Mouse (Mus musculus) neural tube, embryonic 14.5 days (tissue): ENCODE measurements at regions not wholly inside any gene's neighbourhood (a gene's known extent, or its start where the extent isn't known, plus 50 kb on each side); places are given as distances from the start of the nearest gene placed in this dataset.
"Not testable (repeated sequence)": the region's sequence is repeated elsewhere in the genome, so short reads cannot be mapped to it uniquely, and the experiment has no call there.

ENCODE experiments used
- ATAC-seq: fragments of 200-750 bp; cut with Nextera tagmentation; 2 replicates; pipeline ENCODE4 v1.8.0; 2017; ENCODE audit warnings: low read depth, mild to moderate bottlenecking, moderate TSS enrichment, moderate library complexity
- H3K27ac ChIP-seq: fragments of 300-500 bp; sonication (generic); 2 replicates; pipeline ENCODE4 v1.5.1; 2014; ENCODE audit warnings: low read depth, mild to moderate bottlenecking, control low read depth, low read length, moderate library complexity, mixed read lengths
- H3K27me3 ChIP-seq: fragments of 300-500 bp; sonication (generic); 2 replicates; pipeline ENCODE4 v1.6.1; 2014; ENCODE audit warnings: low read length; ENCODE audit not compliant: control insufficient read depth, insufficient read depth
- H3K36me3 ChIP-seq: fragments of 300-500 bp; sonication (generic); 2 replicates; pipeline ENCODE4 v1.6.1; 2014; ENCODE audit warnings: low read length, mixed read lengths; ENCODE audit not compliant: control insufficient read depth, insufficient read depth
- H3K4me1 ChIP-seq: fragments of 300-500 bp; sonication (generic); 2 replicates; pipeline ENCODE4 v1.6.1; 2014; ENCODE audit warnings: low read length; ENCODE audit not compliant: control insufficient read depth, insufficient read depth
- H3K4me2 ChIP-seq: fragments of 300-500 bp; sonication (generic); 2 replicates; pipeline ENCODE4 v1.6.1; 2014; ENCODE audit warnings: mild to moderate bottlenecking, low read depth, low read length, control low read depth
- H3K4me3 ChIP-seq: fragments of 300-500 bp; sonication (generic); 2 replicates; pipeline ENCODE4 v1.5.1; 2014; ENCODE audit warnings: low read depth, low read length, control low read depth, mixed read lengths
- H3K9ac ChIP-seq: fragments of 300-500 bp; sonication (generic); replicated peaks from 2 replicates; pipeline ENCODE4 v1.6.1; 2014; ENCODE audit warnings: low read depth, mild to moderate bottlenecking, control low read depth, low read length, mixed read lengths
- H3K9me3 ChIP-seq: fragments of 300-500 bp; sonication (generic); 2 replicates; pipeline ENCODE4 v1.6.1; 2016; ENCODE audit warnings: low read length; ENCODE audit not compliant: control insufficient read depth
- WGBS: fragments of 180-500 bp; shearing (Covaris S2); extraction: QIAGEN DNeasy Blood & Tissue Kit; methylation state at CpG from one replicate; pipeline ENCODE4 v1.1.7; 2014; 5-methylcytosine and 5-hydroxymethylcytosine counted together

DNA sequence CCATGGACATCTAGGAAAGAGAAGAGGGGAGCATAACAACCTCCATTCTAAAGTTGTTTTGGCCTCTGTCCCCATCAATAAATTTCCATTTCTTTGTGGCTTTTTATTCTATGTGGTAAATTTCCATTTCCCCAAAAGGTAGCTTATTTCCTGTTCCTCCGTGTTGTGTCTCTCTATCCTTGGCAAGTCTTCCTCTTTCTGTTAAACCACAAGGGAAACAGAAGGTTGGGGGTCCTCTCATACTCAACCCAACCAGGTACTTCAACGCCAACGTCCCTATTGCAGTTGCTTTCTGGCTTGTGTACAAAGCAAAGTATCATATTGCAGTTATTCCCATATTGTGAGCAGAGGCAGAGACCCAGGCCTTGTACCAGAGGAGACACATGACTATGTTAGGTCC lies 434.7 kb upstream of the Pdcd1 start:
- Histone ChIP-seq H3K4me3 (no peak overlapping the region), H3K9me3 (no peaks in the 10 kb centered on the region), H3K27ac (no peak overlapping the region), H3K9ac (no peak overlapping the region), H3K27me3 (no peaks in the 10 kb centered on the region), H3K4me1 (no peaks in the 10 kb centered on the region), H3K36me3 (no peaks in the 10 kb centered on the region), H3K4me2 (no peak overlapping the region)
- ATAC-seq: no peak
- 92% methylated on average over 3 of the region's 3 CpGs for WGBS

DNA sequence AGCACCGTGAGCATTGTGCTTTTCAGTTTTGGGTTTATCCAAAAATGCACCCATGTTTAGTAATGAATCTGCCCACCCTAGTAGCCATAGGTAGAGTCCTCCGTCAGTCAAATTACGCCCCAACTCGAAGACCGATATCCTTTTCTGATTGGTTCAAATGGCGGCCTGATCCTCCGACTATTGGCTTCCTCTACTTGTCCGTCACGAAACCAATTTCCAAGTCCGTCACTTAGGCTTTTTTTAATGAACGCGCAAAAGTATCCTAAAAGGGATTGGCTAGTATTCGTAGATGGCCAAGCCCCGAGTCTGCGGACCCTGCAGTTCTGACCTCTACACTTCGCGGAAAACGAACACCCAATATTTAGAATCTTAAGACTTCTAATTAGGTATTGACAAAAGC lies 417.5 kb upstream of the Pdcd1 start:
- WGBS: 96% methylated on average over 18 of the region's 18 CpGs
- H3K27ac ChIP-seq, H3K4me3 ChIP-seq, H3K9ac ChIP-seq, H3K4me2 ChIP-seq, H3K36me3 ChIP-seq, H3K4me1 ChIP-seq, H3K27me3 ChIP-seq, H3K9me3 ChIP-seq: not testable (repeated sequence)
- peak; percentile 95 for ATAC-seq

DNA sequence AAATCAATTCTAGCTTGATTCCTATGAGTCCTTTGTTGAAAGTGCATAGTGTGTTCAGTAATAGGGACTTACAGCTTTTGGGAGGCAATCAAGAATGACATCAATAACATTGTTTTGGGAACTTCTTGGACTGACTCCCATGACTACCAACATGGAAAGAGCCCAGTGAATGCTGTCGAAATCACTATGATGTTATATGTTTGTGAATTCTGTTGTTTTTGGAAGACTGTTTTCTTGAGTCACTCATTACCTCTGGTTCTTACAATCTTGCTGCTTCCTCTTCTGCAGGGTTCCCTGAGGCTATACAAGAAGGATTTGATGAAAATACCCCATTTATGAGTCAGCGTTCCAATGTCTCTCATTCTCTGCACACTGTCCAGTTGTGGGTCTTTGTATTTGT lies 371.4 kb upstream of the Pdcd1 start:
- no peak overlapping the region for H3K4me2 ChIP-seq
- H3K36me3 ChIP-seq: no peaks in the 10 kb centered on the region
- no peak overlapping the region for H3K4me3 ChIP-seq
- H3K4me1 ChIP-seq: no peaks in the 10 kb centered on the region
- no peaks in the 10 kb centered on the region for H3K9me3 ChIP-seq
- H3K9ac ChIP-seq: no peak overlapping the region
- H3K27me3 ChIP-seq: no peaks in the 10 kb centered on the region
- no peak for ATAC-seq
- H3K27ac ChIP-seq: no peak overlapping the region
- 95% methylated on average over 2 of the region's 2 CpGs for WGBS

DNA sequence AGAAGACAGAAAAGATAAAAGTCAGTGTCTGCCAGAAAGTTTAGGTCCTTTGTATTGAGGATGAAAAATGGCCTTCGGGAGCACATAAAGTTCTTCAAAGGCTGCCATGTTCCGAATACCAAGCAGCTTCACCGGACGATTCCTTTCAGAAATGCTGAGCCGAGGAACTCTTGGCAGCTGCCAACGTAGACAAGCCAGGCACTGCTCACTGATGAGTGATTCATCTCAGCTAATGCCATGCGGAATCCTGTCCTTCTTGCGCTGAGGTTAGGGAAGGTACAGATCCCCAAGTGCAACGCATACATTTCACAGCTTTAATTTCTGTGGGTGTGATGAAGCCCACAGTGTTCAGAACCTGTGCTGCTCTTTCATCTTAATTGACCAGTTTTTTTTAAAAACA lies 360.7 kb upstream of the Pdcd1 start:
- Histone ChIP-seq H3K4me3 (no peak overlapping the region), H3K9me3 (no peaks in the 10 kb centered on the region), H3K36me3 (no peaks in the 10 kb centered on the region), H3K4me2 (peak overlapping the region; percentile 19; the same call in 1 of the 2 replicates), H3K27ac (no peak overlapping the region), H3K4me1 (peaks cover 3% of the 10 kb centered on the region; the same call in 1 of the 2 replicates), H3K27me3 (no peaks in the 10 kb centered on the region), H3K9ac (no peak overlapping the region)
- 12% methylated on average over 9 of the region's 9 CpGs for WGBS
- ATAC-seq: peak; percentile 76

DNA sequence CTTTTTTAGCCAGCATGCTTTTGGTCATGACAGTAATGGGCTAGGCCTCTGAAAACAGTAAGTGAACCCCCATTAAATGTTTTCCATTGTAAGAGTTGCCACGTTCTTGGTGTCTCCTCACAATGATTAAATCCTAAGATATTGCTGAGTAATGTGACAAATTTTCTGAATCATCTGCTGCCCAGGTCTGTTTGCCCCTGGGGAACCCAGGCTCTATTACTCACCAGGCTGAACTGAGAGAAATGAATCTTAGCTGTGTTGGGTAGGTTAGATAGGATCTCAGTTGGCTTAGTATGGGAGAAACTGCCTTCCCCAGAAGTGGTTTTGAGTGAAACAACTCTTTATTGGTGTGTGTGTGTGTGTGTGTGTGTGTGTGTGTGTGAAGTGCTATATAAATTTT lies 314.3 kb upstream of the Pdcd1 start:
- ATAC-seq: no peak
- Histone ChIP-seq H3K4me1 (no peaks in the 10 kb centered on the region), H3K9ac (no peak overlapping the region), H3K27me3 (no peaks in the 10 kb centered on the region), H3K27ac (no peak overlapping the region), H3K4me3 (no peak overlapping the region), H3K36me3 (no peaks in the 10 kb centered on the region), H3K4me2 (no peak overlapping the region), H3K9me3 (no peaks in the 10 kb centered on the region)
- WGBS: 94% methylated on average over 1 of the region's 1 CpGs

DNA sequence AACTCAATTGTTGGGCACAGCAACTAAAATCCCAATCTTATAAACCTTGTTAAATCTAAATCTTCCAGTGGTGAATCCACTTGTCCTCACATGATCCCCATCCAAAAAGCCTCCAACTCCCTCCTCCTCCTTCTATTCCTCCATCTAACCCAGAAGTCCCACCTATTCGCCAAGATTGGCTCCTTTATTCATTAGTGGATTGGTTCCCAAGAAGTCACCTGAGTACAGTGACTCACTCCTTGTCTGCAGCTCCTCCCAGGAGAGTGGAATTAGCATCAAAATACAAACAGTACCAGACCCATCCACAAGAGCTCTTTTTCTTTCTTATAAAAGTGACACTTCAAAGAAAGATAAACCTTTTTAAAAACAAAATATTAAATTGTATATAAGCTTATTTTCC lies 304.6 kb upstream of the Pdcd1 start:
- no peaks in the 10 kb centered on the region for H3K27me3 ChIP-seq
- H3K9ac ChIP-seq: no peak overlapping the region
- no peaks in the 10 kb centered on the region for H3K4me1 ChIP-seq
- no peak for ATAC-seq
- 75% methylated on average over 1 of the region's 1 CpGs for WGBS
- H3K9me3 ChIP-seq: no peaks in the 10 kb centered on the region
- H3K27ac ChIP-seq: no peak overlapping the region
- no peaks in the 10 kb centered on the region for H3K36me3 ChIP-seq
- H3K4me3 ChIP-seq: no peak overlapping the region
- H3K4me2 ChIP-seq: no peak overlapping the region

DNA sequence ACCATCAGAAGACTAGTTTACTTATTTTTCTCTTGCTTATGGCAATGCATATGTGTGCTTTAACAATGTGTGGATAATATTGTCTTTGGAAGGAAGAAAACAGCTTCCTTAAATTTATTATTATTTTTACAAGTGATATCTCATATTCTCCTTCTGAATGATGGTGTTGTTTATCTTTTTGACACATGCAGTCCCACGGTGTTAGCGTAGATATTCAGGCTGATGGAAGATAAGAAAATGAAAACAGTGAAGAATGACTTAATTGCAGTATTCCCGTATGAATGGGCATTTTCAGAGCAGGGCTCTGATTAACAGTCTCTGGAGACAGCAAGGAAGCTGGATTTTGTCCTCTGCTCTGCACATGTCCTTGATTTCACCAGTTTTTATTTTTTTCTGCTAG lies 303.5 kb upstream of the Pdcd1 start:
- ATAC-seq: no peak
- H3K27ac ChIP-seq: no peak overlapping the region
- no peak overlapping the region for H3K4me3 ChIP-seq
- no peaks in the 10 kb centered on the region for H3K36me3 ChIP-seq
- H3K4me2 ChIP-seq: no peak overlapping the region
- H3K9ac ChIP-seq: no peak overlapping the region
- H3K27me3 ChIP-seq: no peaks in the 10 kb centered on the region
- H3K9me3 ChIP-seq: no peaks in the 10 kb centered on the region
- no peaks in the 10 kb centered on the region for H3K4me1 ChIP-seq
- WGBS: 60% methylated on average over 3 of the region's 3 CpGs

DNA sequence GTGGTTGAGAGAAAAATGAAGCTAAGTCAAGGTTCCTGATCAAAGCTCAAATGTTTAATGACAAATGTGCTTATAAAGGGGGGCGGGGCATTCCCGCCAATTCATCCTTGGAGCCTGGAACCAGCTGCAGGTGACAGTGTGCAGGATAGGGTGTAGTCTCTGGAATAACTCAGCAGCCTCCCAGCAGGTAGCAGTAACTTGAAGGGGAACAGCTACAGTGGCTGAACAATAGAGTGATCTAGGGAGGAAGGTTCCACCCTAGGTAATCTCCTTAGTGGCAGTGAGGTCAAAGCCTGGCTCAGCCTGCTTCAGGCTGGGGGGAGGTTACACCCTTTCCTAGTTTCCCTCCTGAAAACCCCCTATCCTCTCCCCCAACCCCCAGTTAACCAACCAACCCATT lies 290.2 kb upstream of the Pdcd1 start:
- Histone ChIP-seq H3K27me3 (no peaks in the 10 kb centered on the region), H3K4me2 (no peak overlapping the region), H3K9me3 (no peaks in the 10 kb centered on the region), H3K4me3 (no peak overlapping the region), H3K9ac (no peak overlapping the region), H3K4me1 (no peaks in the 10 kb centered on the region), H3K36me3 (no peaks in the 10 kb centered on the region), H3K27ac (no peak overlapping the region)
- WGBS: 94% methylated on average over 2 of the region's 2 CpGs
- no peak for ATAC-seq

DNA sequence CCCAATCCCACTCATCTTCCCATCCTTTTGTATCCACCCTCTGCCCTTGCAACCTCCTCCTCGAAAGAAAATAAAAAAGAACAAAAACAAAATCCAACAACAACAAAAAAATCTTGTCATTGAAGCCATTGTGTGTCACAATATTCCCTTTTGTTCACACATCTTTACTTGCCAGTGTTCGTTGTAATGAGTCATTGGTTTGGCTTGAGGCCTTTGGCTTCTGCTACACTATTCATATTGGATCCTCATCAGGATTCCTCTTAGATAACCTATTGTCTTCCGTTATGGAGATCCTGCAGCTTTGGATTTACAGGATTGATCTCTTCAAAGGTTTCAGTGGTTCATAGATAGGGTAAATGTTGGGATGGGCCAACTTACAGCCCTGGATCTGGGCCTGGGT lies 288.9 kb upstream of the Pdcd1 start:
- Histone ChIP-seq H3K4me2 (no peak overlapping the region), H3K9ac (no peak overlapping the region), H3K27me3 (no peaks in the 10 kb centered on the region), H3K27ac (no peak overlapping the region), H3K4me1 (no peaks in the 10 kb centered on the region), H3K9me3 (no peaks in the 10 kb centered on the region), H3K4me3 (no peak overlapping the region), H3K36me3 (no peaks in the 10 kb centered on the region)
- WGBS: 86% methylated on average over 3 of the region's 3 CpGs
- no peak for ATAC-seq

DNA sequence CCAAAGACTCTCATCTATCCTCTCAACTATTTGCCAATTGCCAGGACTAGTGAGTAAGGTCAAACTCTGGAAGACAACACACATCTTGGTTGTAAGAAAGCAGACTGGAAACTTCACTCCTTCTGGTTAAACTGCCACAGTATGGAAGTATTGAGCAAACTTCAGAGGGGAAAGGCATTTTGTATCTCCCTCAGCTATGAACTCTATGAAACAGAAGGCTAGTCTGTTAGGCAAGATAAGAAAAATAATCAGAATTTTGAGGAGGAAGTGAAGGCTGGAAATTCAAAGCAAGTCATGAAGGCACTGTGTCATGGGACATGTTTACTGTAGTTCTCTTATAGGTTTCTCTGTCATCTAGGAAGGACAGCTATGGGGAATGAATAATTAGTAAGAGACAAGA lies 265.7 kb upstream of the Pdcd1 start:
- Histone ChIP-seq H3K27me3 (no peaks in the 10 kb centered on the region), H3K27ac (no peak overlapping the region), H3K4me3 (no peak overlapping the region), H3K4me1 (no peaks in the 10 kb centered on the region), H3K4me2 (no peak overlapping the region), H3K9ac (no peak overlapping the region), H3K9me3 (no peaks in the 10 kb centered on the region), H3K36me3 (no peaks in the 10 kb centered on the region)
- ATAC-seq: no peak
